Mouse (Mus musculus): ENCODE results near the gene AA467197.
A peak's percentile ranks its signal among the peaks of the same experiment; 100 is the strongest.

- TF ChIP-seq CTCF (IDR thresholded peaks at IDR 0.05; ENCODE audit: low read depth) (peak; percentile 84), EP300 (optimal IDR thresholded peaks at IDR 0.05) (no peak)
Measured at GRCm38 (mm10) chr2:122667856-122668255, 31.1 kb downstream of the AA467197 start.
